Mouse (Mus musculus): ENCODE results near the gene Tnni3k. TPM values are rescaled to one million over a fixed set of nuclear protein-coding genes. Genes with fewer than 3 reads are reported as not detected.
"Not testable (repeated sequence)": the region's sequence is repeated elsewhere in the genome, so short reads cannot be mapped to it uniquely, and the experiment has no call there.

Tnni3k gene
- polyA plus RNA-seq, 1 experiment from 2014 or later = 0.15 TPM

DNA sequence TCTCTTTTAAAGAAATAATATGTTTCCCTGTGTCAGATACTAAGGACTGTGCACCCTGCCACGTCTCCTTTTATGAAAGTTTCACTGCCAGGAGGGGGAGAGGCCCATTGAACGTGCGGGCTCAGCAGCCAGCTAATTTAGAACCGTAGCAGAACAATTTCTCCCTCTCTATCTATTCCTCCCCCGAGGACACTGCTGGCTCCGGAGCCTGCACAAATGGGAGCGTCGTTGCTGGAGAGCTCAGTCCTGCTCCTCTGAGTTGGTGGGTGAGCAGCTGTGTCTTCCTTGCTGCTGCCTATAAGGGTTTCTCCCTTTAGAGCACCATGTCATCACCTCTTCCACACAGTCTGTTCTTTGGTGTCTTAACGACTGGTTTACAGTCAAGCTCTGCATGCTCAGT, 220.8 kb downstream of the Tnni3k start:
- Histone ChIP-seq H3K4me3 (ENCODE audit: low read depth, low read length) (no peak overlapping the region), H3K27me3 (ENCODE audit: control insufficient read depth, insufficient read depth, low read length) (no peaks in the 10 kb centered on the region), H3K4me1 (ENCODE audit: control insufficient read depth, insufficient read depth, low read length) (no peaks in the 10 kb centered on the region), H3K9ac (replicated peaks; ENCODE audit: low read depth, low read length) (no peak overlapping the region), H3K27ac (ENCODE audit: low read depth, low read length) (no peak overlapping the region), H3K36me3 (ENCODE audit: control insufficient read depth, insufficient read depth, low read length) (no peaks in the 10 kb centered on the region), H3K9me3 (ENCODE audit: control insufficient read depth, low read length) (no peaks in the 10 kb centered on the region), H3K4me2 (ENCODE audit: low read depth, low read length) (no peak overlapping the region)
- peak; percentile 79; the same call in 1 of the 2 replicates for ATAC-seq (ENCODE audit: low read depth)
- 26% methylated on average over 9 of the region's 9 CpGs for WGBS

DNA sequence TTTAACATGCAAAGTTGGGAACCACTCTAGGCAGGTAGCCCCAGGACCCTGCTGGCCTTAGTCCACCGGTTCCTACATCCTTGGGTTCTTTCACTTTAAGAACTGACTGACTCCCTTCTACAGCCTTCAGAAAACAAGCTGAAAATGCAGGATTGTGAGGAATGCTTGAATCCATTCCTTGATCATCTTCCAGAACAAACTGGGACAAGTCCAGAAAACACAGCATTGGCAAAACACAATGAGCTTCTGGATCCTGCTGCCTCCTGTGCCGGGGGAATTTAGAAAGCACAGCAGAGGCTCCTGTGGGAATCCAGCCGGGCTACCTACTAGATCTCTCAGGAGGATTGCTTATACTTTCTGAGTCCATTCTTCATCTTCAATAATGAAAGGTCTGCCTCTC, 229.5 kb downstream of the Tnni3k start:
- Histone ChIP-seq H3K9ac (replicated peaks; ENCODE audit: low read depth, low read length) (no peak overlapping the region), H3K27me3 (ENCODE audit: control insufficient read depth, insufficient read depth, low read length) (no peaks in the 10 kb centered on the region), H3K27ac (ENCODE audit: low read depth, low read length) (no peak overlapping the region), H3K4me1 (ENCODE audit: control insufficient read depth, insufficient read depth, low read length) (no peaks in the 10 kb centered on the region), H3K9me3 (ENCODE audit: control insufficient read depth, low read length) (no peaks in the 10 kb centered on the region), H3K4me2 (ENCODE audit: low read depth, low read length) (no peak overlapping the region), H3K4me3 (ENCODE audit: low read depth, low read length) (no peak overlapping the region), H3K36me3 (ENCODE audit: control insufficient read depth, insufficient read depth, low read length) (no peaks in the 10 kb centered on the region)
- ATAC-seq (ENCODE audit: low read depth) = no peak
- WGBS = 75% methylated on average over 3 of the region's 3 CpGs

DNA sequence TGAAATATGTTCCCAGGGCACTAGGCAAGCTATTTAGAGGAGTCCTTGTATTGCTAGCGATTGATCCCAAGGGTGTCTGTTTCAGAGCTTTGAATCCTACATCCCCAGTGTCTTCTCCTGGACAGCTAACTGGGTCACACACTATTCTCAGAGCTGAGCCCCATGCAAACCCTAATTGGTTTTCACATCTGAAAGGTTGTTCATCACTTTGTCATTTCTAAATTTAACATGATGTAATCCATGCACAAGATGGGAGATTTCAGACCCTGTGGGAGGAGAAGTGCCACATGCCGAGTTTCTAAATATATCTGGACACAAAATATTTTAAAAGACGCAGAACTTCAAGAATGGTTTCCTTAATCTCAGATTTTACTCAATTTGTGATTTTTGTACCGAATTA, 230.5 kb downstream of the Tnni3k start:
- H3K27ac ChIP-seq (ENCODE audit: low read depth, low read length) = no peak overlapping the region
- H3K4me1 ChIP-seq (ENCODE audit: control insufficient read depth, insufficient read depth, low read length) = no peaks in the 10 kb centered on the region
- WGBS = 87% methylated on average over 4 of the region's 4 CpGs
- no peak for ATAC-seq (ENCODE audit: low read depth)
- no peak overlapping the region for H3K9ac ChIP-seq (replicated peaks; ENCODE audit: low read depth, low read length)
- no peaks in the 10 kb centered on the region for H3K36me3 ChIP-seq (ENCODE audit: control insufficient read depth, insufficient read depth, low read length)
- no peak overlapping the region for H3K4me3 ChIP-seq (ENCODE audit: low read depth, low read length)
- H3K9me3 ChIP-seq (ENCODE audit: control insufficient read depth, low read length) = no peaks in the 10 kb centered on the region
- no peaks in the 10 kb centered on the region for H3K27me3 ChIP-seq (ENCODE audit: control insufficient read depth, insufficient read depth, low read length)
- no peak overlapping the region for H3K4me2 ChIP-seq (ENCODE audit: low read depth, low read length)

DNA sequence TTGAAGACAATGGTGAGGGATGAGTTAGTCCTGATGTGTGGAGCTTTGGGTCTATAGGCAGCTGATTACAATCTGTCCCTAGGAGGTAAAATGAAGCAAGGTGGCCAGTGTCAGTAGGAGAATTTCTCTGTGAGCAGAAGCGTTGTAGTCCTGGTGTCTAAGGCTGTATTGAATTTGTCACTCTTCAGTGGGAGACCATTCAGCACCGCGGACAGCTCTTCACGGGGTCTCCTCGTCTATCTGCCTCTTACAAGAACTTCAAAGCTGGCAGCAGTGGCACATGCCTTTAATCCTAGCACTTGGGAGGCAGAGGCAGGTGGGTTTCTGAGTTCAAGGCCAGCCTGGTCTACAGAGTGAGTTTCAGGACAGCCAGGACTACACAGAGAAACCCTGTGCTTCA, 235.5 kb downstream of the Tnni3k start:
- not testable (repeated sequence) for H3K9ac ChIP-seq (replicated peaks; ENCODE audit: low read depth, low read length); H3K36me3 ChIP-seq (ENCODE audit: control insufficient read depth, insufficient read depth, low read length); H3K9me3 ChIP-seq (ENCODE audit: control insufficient read depth, low read length); H3K4me3 ChIP-seq (ENCODE audit: low read depth, low read length); H3K27me3 ChIP-seq (ENCODE audit: control insufficient read depth, insufficient read depth, low read length); H3K4me2 ChIP-seq (ENCODE audit: low read depth, low read length); H3K27ac ChIP-seq (ENCODE audit: low read depth, low read length); ATAC-seq (ENCODE audit: low read depth); H3K4me1 ChIP-seq (ENCODE audit: control insufficient read depth, insufficient read depth, low read length)
- 22% methylated on average over 5 of the region's 5 CpGs for WGBS

DNA sequence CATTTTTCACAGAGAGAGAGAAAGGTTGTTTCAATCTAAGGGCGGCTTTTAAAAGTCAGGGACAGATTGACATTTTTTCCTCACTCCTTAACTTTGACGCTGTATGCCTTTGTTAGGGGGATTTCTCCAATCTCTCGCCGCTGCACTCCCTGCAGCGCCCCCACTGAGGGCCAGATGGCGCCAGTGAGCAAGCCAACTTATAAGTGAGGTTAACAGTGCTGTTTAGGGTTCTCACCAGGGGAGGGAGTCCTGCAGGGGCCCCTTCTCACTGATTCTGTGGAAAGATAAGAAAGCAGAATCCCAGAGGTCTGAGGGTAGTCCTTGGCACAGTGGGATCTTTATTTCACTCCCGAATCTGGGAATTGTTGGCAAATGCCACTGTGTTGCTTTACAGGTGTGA, 237.5 kb downstream of the Tnni3k start:
- Histone ChIP-seq H3K4me2 (ENCODE audit: low read depth, low read length) (peak overlapping the region; percentile 43), H3K36me3 (ENCODE audit: control insufficient read depth, insufficient read depth, low read length) (no peaks in the 10 kb centered on the region), H3K9me3 (ENCODE audit: control insufficient read depth, low read length) (no peaks in the 10 kb centered on the region), H3K9ac (replicated peaks; ENCODE audit: low read depth, low read length) (no peak overlapping the region), H3K4me3 (ENCODE audit: low read depth, low read length) (peak overlapping the region; percentile 15; the same call in 1 of the 2 replicates), H3K27me3 (ENCODE audit: control insufficient read depth, insufficient read depth, low read length) (no peaks in the 10 kb centered on the region), H3K4me1 (ENCODE audit: control insufficient read depth, insufficient read depth, low read length) (peaks cover 10% of the 10 kb centered on the region; the same call in 1 of the 2 replicates), H3K27ac (ENCODE audit: low read depth, low read length) (no peak overlapping the region)
- WGBS = 6% methylated on average over 7 of the region's 7 CpGs
- ATAC-seq (ENCODE audit: low read depth) = peak; percentile 72

DNA sequence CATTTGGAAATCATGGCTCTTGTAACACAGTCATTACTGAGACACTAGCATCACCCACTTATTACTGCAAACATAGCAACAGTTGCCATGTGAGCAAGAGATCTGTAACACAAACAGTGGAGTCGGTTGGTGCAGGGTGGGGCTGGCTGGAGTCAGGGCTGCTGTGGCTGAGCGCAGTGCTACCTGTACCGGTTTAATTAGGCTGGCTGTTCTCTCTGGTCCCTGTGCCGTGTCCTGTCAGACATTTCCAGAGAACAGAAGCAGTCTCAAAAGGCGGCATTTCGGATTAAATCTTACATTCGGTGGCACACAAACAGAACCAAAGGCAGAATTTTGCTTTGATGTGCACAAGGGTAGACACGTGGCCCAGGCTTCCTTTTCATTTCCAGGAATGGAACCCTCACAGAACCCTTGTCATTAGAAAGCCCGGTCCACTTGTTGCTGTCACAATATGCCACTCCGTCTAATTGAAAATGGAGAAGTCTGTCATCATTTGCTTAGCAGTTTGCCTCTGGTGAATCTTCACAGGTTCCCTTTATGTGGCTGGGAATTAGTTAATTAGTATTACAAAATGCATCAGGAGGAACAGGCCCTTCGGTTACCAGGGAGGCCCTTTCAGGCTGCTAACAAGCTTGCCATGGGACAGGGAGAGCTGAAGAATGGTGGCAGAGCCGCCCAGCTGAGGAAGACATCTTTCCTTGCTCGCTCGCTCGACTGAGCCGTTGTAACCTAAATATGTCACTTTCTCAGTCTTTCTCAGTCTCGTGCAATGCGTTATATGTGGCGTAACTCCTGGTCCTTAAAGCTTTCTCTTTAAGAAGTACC, 238.2 kb downstream of the Tnni3k start:
- H3K9me3 ChIP-seq (ENCODE audit: control insufficient read depth, low read length) = no peaks in the 10 kb centered on the region
- H3K9ac ChIP-seq (replicated peaks; ENCODE audit: low read depth, low read length) = peak overlapping the region; percentile 41; the same call in 1 of the 2 replicates
- peak overlapping the region; percentile 15; the same call in 1 of the 2 replicates for H3K4me3 ChIP-seq (ENCODE audit: low read depth, low read length)
- H3K4me2 ChIP-seq (ENCODE audit: low read depth, low read length) = peak overlapping the region; percentile 43
- H3K27me3 ChIP-seq (ENCODE audit: control insufficient read depth, insufficient read depth, low read length) = no peaks in the 10 kb centered on the region
- H3K27ac ChIP-seq (ENCODE audit: low read depth, low read length) = 0 out of 2 replicates have a peak overlapping the region, but pooled peaks have one; percentile 12
- H3K36me3 ChIP-seq (ENCODE audit: control insufficient read depth, insufficient read depth, low read length) = no peaks in the 10 kb centered on the region
- H3K4me1 ChIP-seq (ENCODE audit: control insufficient read depth, insufficient read depth, low read length) = peaks cover 10% of the 10 kb centered on the region; the same call in 1 of the 2 replicates
- peak; percentile 81 for ATAC-seq (ENCODE audit: low read depth)
- WGBS = 34% methylated on average over 19 of the region's 19 CpGs

DNA sequence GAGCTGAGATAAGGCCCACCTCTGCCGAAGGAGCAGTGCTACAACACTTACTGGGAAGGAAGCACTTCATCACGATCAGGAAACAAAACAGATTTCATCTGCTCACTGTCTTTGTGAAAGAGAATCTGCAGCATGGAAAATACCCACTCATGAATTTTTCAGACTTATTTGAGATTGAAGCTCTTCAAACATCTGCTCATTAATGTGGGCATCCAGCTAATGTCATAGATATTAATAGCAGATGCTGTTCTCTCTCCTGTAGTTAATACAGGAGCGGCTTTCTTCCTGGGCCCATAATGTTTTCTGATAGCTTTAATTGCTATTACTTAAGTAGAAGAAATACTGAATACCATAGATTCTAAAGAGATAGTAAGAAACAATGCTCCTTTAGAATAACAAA, 239.0 kb downstream of the Tnni3k start:
- Histone ChIP-seq H3K4me3 (ENCODE audit: low read depth, low read length) (no peak overlapping the region), H3K9me3 (ENCODE audit: control insufficient read depth, low read length) (no peaks in the 10 kb centered on the region), H3K27ac (ENCODE audit: low read depth, low read length) (no peak overlapping the region), H3K27me3 (ENCODE audit: control insufficient read depth, insufficient read depth, low read length) (no peaks in the 10 kb centered on the region), H3K36me3 (ENCODE audit: control insufficient read depth, insufficient read depth, low read length) (no peaks in the 10 kb centered on the region), H3K9ac (replicated peaks; ENCODE audit: low read depth, low read length) (no peak overlapping the region), H3K4me1 (ENCODE audit: control insufficient read depth, insufficient read depth, low read length) (peaks cover 10% of the 10 kb centered on the region; the same call in 1 of the 2 replicates), H3K4me2 (ENCODE audit: low read depth, low read length) (no peak overlapping the region)
- no peak for ATAC-seq (ENCODE audit: low read depth)
- WGBS = 74% methylated on average over 3 of the region's 3 CpGs

DNA sequence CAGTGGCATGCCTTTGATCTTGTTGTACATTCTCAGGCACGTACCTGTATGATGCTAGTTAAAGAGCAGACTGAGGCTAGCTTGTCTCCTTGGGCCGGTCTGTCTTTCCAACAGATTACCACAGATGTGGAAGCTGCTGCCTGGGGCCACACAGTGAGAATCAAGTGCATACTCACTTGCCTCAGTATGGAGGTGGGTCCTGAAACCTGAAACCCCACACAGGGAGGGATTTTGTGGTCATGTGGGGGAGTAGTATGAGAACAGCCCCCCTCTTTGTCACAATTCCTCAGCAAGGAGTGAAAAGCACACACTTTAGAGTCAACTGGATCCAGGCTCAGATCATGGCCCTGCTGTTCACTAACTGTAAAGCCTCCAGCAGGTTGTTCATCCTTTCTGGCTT, 239.6 kb downstream of the Tnni3k start:
- 40% methylated on average over 2 of the region's 2 CpGs for WGBS
- H3K4me1 ChIP-seq (ENCODE audit: control insufficient read depth, insufficient read depth, low read length) = peaks cover 12% of the 10 kb centered on the region; the same call in 1 of the 2 replicates
- no peak overlapping the region for H3K27ac ChIP-seq (ENCODE audit: low read depth, low read length)
- H3K4me2 ChIP-seq (ENCODE audit: low read depth, low read length) = no peak overlapping the region
- ATAC-seq (ENCODE audit: low read depth) = no peak
- no peaks in the 10 kb centered on the region for H3K36me3 ChIP-seq (ENCODE audit: control insufficient read depth, insufficient read depth, low read length)
- H3K9me3 ChIP-seq (ENCODE audit: control insufficient read depth, low read length) = no peaks in the 10 kb centered on the region
- no peaks in the 10 kb centered on the region for H3K27me3 ChIP-seq (ENCODE audit: control insufficient read depth, insufficient read depth, low read length)
- H3K4me3 ChIP-seq (ENCODE audit: low read depth, low read length) = no peak overlapping the region
- H3K9ac ChIP-seq (replicated peaks; ENCODE audit: low read depth, low read length) = no peak overlapping the region

DNA sequence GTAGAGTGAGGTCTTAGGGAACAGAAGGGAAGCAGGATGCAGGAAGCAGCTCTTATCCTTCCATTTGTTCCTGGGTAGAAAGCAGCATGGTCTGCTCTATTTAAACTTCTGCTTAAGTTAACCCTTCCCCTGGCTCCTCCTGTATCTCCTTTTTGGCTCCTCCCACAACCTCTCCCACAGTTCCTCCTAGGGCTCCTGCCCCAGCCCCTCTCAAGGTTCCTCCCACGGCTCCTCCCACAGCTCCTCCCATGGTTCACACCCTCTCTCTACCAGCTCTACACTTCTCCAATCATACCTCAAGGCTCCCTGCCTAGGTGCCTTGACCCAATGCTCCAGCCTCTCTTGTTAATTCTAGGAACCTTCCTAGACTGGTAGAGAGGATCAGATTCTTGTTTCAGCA, 242.3 kb downstream of the Tnni3k start:
- Histone ChIP-seq H3K36me3 (ENCODE audit: control insufficient read depth, insufficient read depth, low read length) (no peaks in the 10 kb centered on the region), H3K27ac (ENCODE audit: low read depth, low read length) (no peak overlapping the region), H3K4me2 (ENCODE audit: low read depth, low read length) (no peak overlapping the region), H3K9me3 (ENCODE audit: control insufficient read depth, low read length) (no peaks in the 10 kb centered on the region), H3K9ac (replicated peaks; ENCODE audit: low read depth, low read length) (no peak overlapping the region), H3K4me1 (ENCODE audit: control insufficient read depth, insufficient read depth, low read length) (peaks cover 12% of the 10 kb centered on the region; the same call in 1 of the 2 replicates), H3K27me3 (ENCODE audit: control insufficient read depth, insufficient read depth, low read length) (no peaks in the 10 kb centered on the region), H3K4me3 (ENCODE audit: low read depth, low read length) (no peak overlapping the region)
- 65% methylated on average over 1 of the region's 1 CpGs for WGBS
- ATAC-seq (ENCODE audit: low read depth) = no peak
